Mouse (Mus musculus) kidney, adult 8-10 months (tissue): Measurements from ENCODE around the gene Itgbl1.
"Not testable (repeated sequence)": the region's sequence is repeated elsewhere in the genome, so short reads cannot be mapped to it uniquely, and the experiment has no call there.

Experiments
- DNase-seq, 2 experiments: peaks; one replicate each; pipeline ENCODE4 v3.0.0; 2022

Gene Itgbl1

GRCm38 (mm10) chr14:123659921-123660385 lies at the start of gene Itgbl1:
TSS of gene Itgbl1 (plus strand) at chr14:123659971.
- DNase-seq = no peak

GRCm38 (mm10) chr14:123622969-123623368 lies 36.8 kb upstream of the Itgbl1 start:
- DNase-seq = no peak

GRCm38 (mm10) chr14:123626501-123627179 lies 33.1 kb upstream of the Itgbl1 start, which contains the start of gene Nalcn:
TSS of gene Nalcn (minus strand) at chr14:123627144.
- no peak for DNase-seq

- DNase-seq = no peak
Observed at GRCm38 (mm10) chr14:123627180-123627562, 32.6 kb upstream of the Itgbl1 start.

GRCm38 (mm10) chr14:123661091-123661491 lies 1.3 kb downstream of the Itgbl1 start:
- DNase-seq = peak; percentile 3 to 7

- DNase-seq = no peak
Observed at GRCm38 (mm10) chr14:123662386-123662785, 2.6 kb downstream of the Itgbl1 start.

GRCm38 (mm10) chr14:123663206-123663605 lies 3.4 kb downstream of the Itgbl1 start:
- no peak for DNase-seq

- no peak for DNase-seq
Observed at GRCm38 (mm10) chr14:123664451-123664850, 4.7 kb downstream of the Itgbl1 start.

GRCm38 (mm10) chr14:123671076-123671475 lies 11.3 kb downstream of the Itgbl1 start:
- not testable (repeated sequence) for DNase-seq

GRCm38 (mm10) chr14:123678091-123678490 lies 18.3 kb downstream of the Itgbl1 start:
- no peak for DNase-seq

GRCm38 (mm10) chr14:123714751-123715150 lies 55.0 kb downstream of the Itgbl1 start:
- no peak for DNase-seq

- DNase-seq = no peak
Observed at GRCm38 (mm10) chr14:123742055-123742454, 82.3 kb downstream of the Itgbl1 start.

GRCm38 (mm10) chr14:123751017-123751416 lies 91.2 kb downstream of the Itgbl1 start:
- DNase-seq = no peak

- no peak for DNase-seq
Observed at GRCm38 (mm10) chr14:123759534-123759933, 99.8 kb downstream of the Itgbl1 start.

GRCm38 (mm10) chr14:123760079-123760478 lies 100.3 kb downstream of the Itgbl1 start:
- DNase-seq = no peak

GRCm38 (mm10) chr14:123801744-123802143 lies 142.0 kb downstream of the Itgbl1 start:
- DNase-seq = no peak

- no peak for DNase-seq
Observed at GRCm38 (mm10) chr14:123837662-123838061, 177.9 kb downstream of the Itgbl1 start.

- DNase-seq = no peak
Observed at GRCm38 (mm10) chr14:123843675-123844425, 184.1 kb downstream of the Itgbl1 start.

GRCm38 (mm10) chr14:123864531-123864930 lies 204.8 kb downstream of the Itgbl1 start:
- no peak for DNase-seq

GRCm38 (mm10) chr14:123865779-123866726 lies 206.3 kb downstream of the Itgbl1 start:
- DNase-seq = no peak

- no peak for DNase-seq
Observed at GRCm38 (mm10) chr14:123927903-123928302, 268.1 kb downstream of the Itgbl1 start.

- no peak for DNase-seq
Observed at GRCm38 (mm10) chr14:123966531-123966930, 306.8 kb downstream of the Itgbl1 start.

- no peak for DNase-seq
Observed at GRCm38 (mm10) chr14:123967996-123968395, 308.2 kb downstream of the Itgbl1 start.
